Comparison of ENCODE assay signal across 8 mouse cellular contexts in genomic region chrX:107402915-107403912, GRCm38 (mm10). TPM values are rescaled to one million over a fixed set of nuclear protein-coding genes. Genes with fewer than 3 reads are reported as not detected.
DNase-seq lines count a peak whose midpoint lies in the region; ATAC-seq and TF ChIP-seq lines count a peak whose summit lies in the region.

TSS of gene Itm2a (minus strand) at chrX:107403376.

- peak; percentile 4 to 13 for DNase-seq in cerebellum, adult 2 months
- DNase-seq in cerebellum, adult 9-11 months, result no peak
- peak; percentile 10 for DNase-seq in frontal cortex, postnatal 36 days (ENCODE audit: low spot score in 2 of 2)
- DNase-seq in hindbrain, embryonic 11.5 days (ENCODE audit: low spot score), result peak; percentile 48
- peak; percentile 2 to 78 for DNase-seq in left cerebral cortex, postnatal 10 days (ENCODE audit: extremely low spot score in 1 of 2, low spot score in 2 of 2)
- DNase-seq in right cerebral cortex, postnatal 25 days, result peak; percentile 8

- peak within 1 kb of the TSS; percentile 71 for H3K4me3 ChIP-seq in cerebellum, adult 2 months (replicated peaks; ENCODE audit: insufficient read depth, low read depth, low read length)
- H3K4me3 ChIP-seq in bone marrow, adult 2 months (replicated peaks; ENCODE audit: control insufficient read depth, low read depth, low read length), result peak within 1 kb of the TSS; percentile 71
- peak within 1 kb of the TSS; percentile 39 for H3K4me3 ChIP-seq in hindbrain, embryonic 11.5 days (ENCODE audit: low read depth, low read length)

- WGBS in cerebellum, adult 2 months, result 8% methylated on average over 30 of the region's 30 CpGs
- WGBS in bone marrow, adult 2 months, result 9% methylated on average over 29 of the region's 30 CpGs
- WGBS in hindbrain, embryonic 11.5 days, result 15% methylated on average over 28 of the region's 30 CpGs

- H3K36me3 ChIP-seq in hindbrain, embryonic 11.5 days (ENCODE audit: control insufficient read depth, insufficient read depth, low read length), result no peaks in the 10 kb centered on the region

- H3K9me3 ChIP-seq in hindbrain, embryonic 11.5 days (ENCODE audit: control insufficient read depth, low read length), result no peaks in the 10 kb centered on the region

- H3K4me2 ChIP-seq in hindbrain, embryonic 11.5 days (replicated peaks; ENCODE audit: low read depth, low read length), result peak within 1 kb of the TSS; percentile 50

- intact Hi-C loops in left cerebral cortex, postnatal 10 days (cut with DNase I), result no loop called here

- no peak within 1 kb of the TSS for H3K27ac ChIP-seq in cerebellum, adult 2 months (ENCODE audit: insufficient read depth, low read length)
- H3K27ac ChIP-seq in bone marrow, adult 2 months (ENCODE audit: control insufficient read depth, insufficient read depth, low read depth, low read length, poor library complexity), result no peak within 1 kb of the TSS
- H3K27ac ChIP-seq in hindbrain, embryonic 11.5 days (ENCODE audit: low read depth, low read length), result no peak within 1 kb of the TSS

- peak within 1 kb of the TSS; percentile 23; the same call in 1 of the 2 replicates for H3K9ac ChIP-seq in hindbrain, embryonic 11.5 days (ENCODE audit: low read depth, low read length)

- peak; percentile 93 for ATAC-seq in hindbrain, embryonic 11.5 days (ENCODE audit: low FRiP score)
- peak; percentile 77 for ATAC-seq in megakaryocyte progenitor cell, adult 5-6 weeks (replicated peaks; ENCODE audit: poor library complexity)

- no peak for TF ChIP-seq CTCF in cerebellum, adult 2 months (IDR thresholded peaks at IDR 0.05; ENCODE audit: borderline replicate concordance, insufficient read depth, low read depth, low read length)
- no peak for TF ChIP-seq CTCF in bone marrow, adult 2 months (IDR thresholded peaks at IDR 0.05; ENCODE audit: control insufficient read depth, insufficient read depth, low read length)

- TF ChIP-seq POLR2A in cerebellum, adult 2 months (IDR thresholded peaks at IDR 0.05; ENCODE audit: borderline replicate concordance, insufficient read depth, low read length), result no peak
- no peak for TF ChIP-seq POLR2A in bone marrow, adult 2 months (IDR thresholded peaks at IDR 0.05; ENCODE audit: borderline replicate concordance, control insufficient read depth, low read depth, low read length)

- H3K4me1 ChIP-seq in cerebellum, adult 2 months (ENCODE audit: control insufficient read depth, insufficient read depth, low read length), result no peaks in the 10 kb centered on the region
- no peaks in the 10 kb centered on the region for H3K4me1 ChIP-seq in bone marrow, adult 2 months (ENCODE audit: control insufficient read depth, insufficient read depth, low read length)
- H3K4me1 ChIP-seq in hindbrain, embryonic 11.5 days (replicated peaks; ENCODE audit: control insufficient read depth, insufficient read depth, low read length), result no peaks in the 10 kb centered on the region

- H3K27me3 ChIP-seq in cerebellum, adult 2 months (ENCODE audit: control insufficient read depth, insufficient read depth, low read length), result no peaks in the 10 kb centered on the region
- 0 out of 2 replicates have a peak, but pooled peaks cover 3% of the 10 kb centered on the region for H3K27me3 ChIP-seq in hindbrain, embryonic 11.5 days (ENCODE audit: control insufficient read depth, insufficient read depth, low read length)

RNA-seq across cellular contexts. Expression of gene Itm2a, which starts in this region (rescaled TPM):
- polyA plus RNA-seq in cerebellum, adult 2 months (2012; rRNA removed), result 86.2 and 88.7 TPM in 2 replicates
- polyA plus RNA-seq in bone marrow, adult 2 months (2011; ENCODE audit: insufficient read depth, insufficient read length, low replicate concordance, missing spikeins), result 3.5 and 8.1 TPM in 2 replicates
- polyA plus RNA-seq in hindbrain, embryonic 11.5 days (2014; fragmentation: Nextera tagmentation; extraction: Ambion mirVana), result 144 and 158 TPM in 2 replicates
- total RNA-seq in left cerebral cortex, postnatal 10 days (2021), result 10 to 100 TPM; 52.6 to 56.9 TPM
- 1.9 and 3.3 TPM in 2 replicates for total RNA-seq in megakaryocyte progenitor cell, adult 5-6 weeks (2015)
- 1.7 and 1.8 TPM in 2 replicates for total RNA-seq in megakaryocyte progenitor cell, adult 5-6 weeks (2017)

Comparison
In these comparisons a context has a peak if more than half of its experiments do, and no peak if none do; other contexts are left out.
1. RNA of gene Itm2a (total RNA-seq): 52.6 to 56.9 TPM in left cerebral cortex, postnatal 10 days; 1.7 to 3.3 TPM in megakaryocyte progenitor cell, adult 5-6 weeks; every median in the first group is over 10 times any median in the second.
2. Peak in every context shown above with its lines, with median percentiles within 50 percentile points of each other: H3K4me3 ChIP-seq.